Mouse (Mus musculus) intestine, embryonic 14.5 days (tissue): ENCODE measurements around the gene Pik3r5. TPM values are rescaled to one million over a fixed set of nuclear protein-coding genes. Genes with fewer than 3 reads are reported as not detected.

ENCODE experiments used
- ATAC-seq: fragments of 200-750 bp; cut with Nextera tagmentation; replicated peaks from 2 replicates; pipeline ENCODE4 v1.8.0; 2017; ENCODE audit warnings: low read depth, moderate number of reproducible peaks, moderate TSS enrichment, moderate library complexity; ENCODE audit not compliant: low FRiP score, low TSS enrichment
- DNase-seq: peaks from one replicate; pipeline ENCODE4 v3.0.0-alpha.2; 2018; ENCODE audit warnings: low spot score
- H3K27ac ChIP-seq: fragments of 300-500 bp; sonication (generic); 2 replicates; pipeline ENCODE4 v1.5.1; 2014; ENCODE audit warnings: low read depth, mild to moderate bottlenecking, control low read depth
- H3K27me3 ChIP-seq: fragments of 300-500 bp; sonication (generic); replicated peaks from 2 replicates; pipeline ENCODE4 v1.6.1; 2014; ENCODE audit warnings: low read length, control low read depth; ENCODE audit not compliant: control insufficient read depth, insufficient read depth
- H3K36me3 ChIP-seq: fragments of 300-500 bp; sonication (generic); 2 replicates; pipeline ENCODE4 v1.6.1; 2014; ENCODE audit warnings: low read length, control low read depth; ENCODE audit not compliant: control insufficient read depth, insufficient read depth
- H3K4me1 ChIP-seq: fragments of 300-500 bp; sonication (generic); replicated peaks from 2 replicates; pipeline ENCODE4 v1.6.1; 2014; ENCODE audit warnings: low read length, control low read depth, mixed read lengths; ENCODE audit not compliant: control insufficient read depth, insufficient read depth
- H3K4me2 ChIP-seq: fragments of 300-500 bp; sonication (generic); 2 replicates; pipeline ENCODE4 v1.6.1; 2014; ENCODE audit warnings: low read length
- H3K4me3 ChIP-seq: fragments of 300-500 bp; sonication (generic); 2 replicates; pipeline ENCODE4 v1.5.1; 2014; ENCODE audit warnings: low read depth, low read length, control low read depth, mixed read lengths
- H3K9ac ChIP-seq: fragments of 300-500 bp; sonication (generic); 2 replicates; pipeline ENCODE4 v1.6.1; 2014; ENCODE audit warnings: mild to moderate bottlenecking, low read length
- H3K9me3 ChIP-seq: fragments of 300-500 bp; sonication (generic); 2 replicates; pipeline ENCODE4 v1.6.1; 2016; ENCODE audit warnings: low read length, control low read depth; ENCODE audit not compliant: control insufficient read depth
- WGBS: fragments of 180-500 bp; shearing (Covaris S2); extraction: QIAGEN DNeasy Blood & Tissue Kit; methylation state at CpG from one replicate; pipeline ENCODE4 v1.1.7; 2014; 5-methylcytosine and 5-hydroxymethylcytosine counted together
- polyA plus RNA-seq: library from polyadenylated mRNA; unstranded; fragments of >200 nt; fragmentation: Nextera tagmentation; extraction: Ambion mirVana; gene quantifications from 2 replicates; pipeline ENCODE4 v1.2.1, GENCODE M21; 2014

Gene Pik3r5
- polyA plus RNA-seq, 1 experiment from 2014 or later: 0.61 TPM

GRCm38 (mm10) chr11:68488256-68488824, 56.4 kb downstream of the Pik3r5 start:
- no peaks in the 10 kb centered on the region for H3K9me3 ChIP-seq
- no peak overlapping the region for H3K27ac ChIP-seq
- no peaks in the 10 kb centered on the region for H3K4me1 ChIP-seq
- no peaks in the 10 kb centered on the region for H3K36me3 ChIP-seq
- no peaks in the 10 kb centered on the region for H3K27me3 ChIP-seq
- DNase-seq: no peak
- no peak overlapping the region for H3K9ac ChIP-seq
- no peak for ATAC-seq
- no peak overlapping the region for H3K4me3 ChIP-seq
- H3K4me2 ChIP-seq: no peak overlapping the region
- WGBS: 64% methylated on average over 6 of the region's 6 CpGs

- Histone ChIP-seq H3K27me3 (no peaks in the 10 kb centered on the region), H3K4me3 (no peak overlapping the region), H3K9ac (no peak overlapping the region), H3K36me3 (no peaks in the 10 kb centered on the region), H3K4me2 (no peak overlapping the region), H3K27ac (no peak overlapping the region), H3K9me3 (no peaks in the 10 kb centered on the region), H3K4me1 (no peaks in the 10 kb centered on the region)
- DNase-seq: no peak
- no peak for ATAC-seq
- WGBS: 51% methylated on average over 2 of the region's 2 CpGs
Measured at GRCm38 (mm10) chr11:68489236-68489635, 57.3 kb downstream of the Pik3r5 start.

- Histone ChIP-seq H3K27ac (no peak overlapping the region), H3K4me2 (no peak overlapping the region), H3K9ac (no peak overlapping the region), H3K4me1 (no peaks in the 10 kb centered on the region), H3K27me3 (no peaks in the 10 kb centered on the region), H3K9me3 (no peaks in the 10 kb centered on the region), H3K36me3 (no peaks in the 10 kb centered on the region), H3K4me3 (no peak overlapping the region)
- 89% methylated on average over 11 of the region's 11 CpGs for WGBS
- ATAC-seq: no peak
- DNase-seq: no peak
Measured at GRCm38 (mm10) chr11:68492592-68492991, 60.7 kb downstream of the Pik3r5 start.

GRCm38 (mm10) chr11:68493760-68494159, 61.8 kb downstream of the Pik3r5 start:
- 62% methylated on average over 5 of the region's 5 CpGs for WGBS

GRCm38 (mm10) chr11:68497081-68497480, 65.2 kb downstream of the Pik3r5 start:
- Histone ChIP-seq H3K9ac (no peak overlapping the region), H3K4me3 (no peak overlapping the region), H3K27ac (no peak overlapping the region), H3K4me1 (no peaks in the 10 kb centered on the region), H3K36me3 (no peaks in the 10 kb centered on the region), H3K4me2 (no peak overlapping the region), H3K27me3 (no peaks in the 10 kb centered on the region), H3K9me3 (no peaks in the 10 kb centered on the region)
- ATAC-seq (no peak), DNase-seq (no peak)
- 66% methylated on average over 6 of the region's 6 CpGs for WGBS

More at GRCm38 (mm10) chr11:68493760-68494159, 61.8 kb downstream of the Pik3r5 start:
- Histone ChIP-seq H3K4me3 (no peak overlapping the region), H3K27me3 (no peaks in the 10 kb centered on the region), H3K36me3 (no peaks in the 10 kb centered on the region), H3K4me1 (no peaks in the 10 kb centered on the region), H3K9me3 (no peaks in the 10 kb centered on the region), H3K9ac (no peak overlapping the region), H3K27ac (no peak overlapping the region), H3K4me2 (no peak overlapping the region)
- no peak for ATAC-seq
- DNase-seq: no peak

GRCm38 (mm10) chr11:68498517-68498916, 66.6 kb downstream of the Pik3r5 start:
- DNase-seq (no peak), ATAC-seq (no peak)
- Histone ChIP-seq H3K9me3 (no peaks in the 10 kb centered on the region), H3K4me2 (no peak overlapping the region), H3K9ac (no peak overlapping the region), H3K4me3 (no peak overlapping the region), H3K36me3 (no peaks in the 10 kb centered on the region), H3K4me1 (no peaks in the 10 kb centered on the region), H3K27me3 (no peaks in the 10 kb centered on the region), H3K27ac (no peak overlapping the region)
- 90% methylated on average over 11 of the region's 11 CpGs for WGBS

- Histone ChIP-seq H3K9ac (no peak overlapping the region), H3K9me3 (no peaks in the 10 kb centered on the region)
Measured at GRCm38 (mm10) chr11:68498999-68499699, 67.2 kb downstream of the Pik3r5 start.

GRCm38 (mm10) chr11:68500949-68501350, 69.0 kb downstream of the Pik3r5 start:
- DNase-seq: no peak

More at GRCm38 (mm10) chr11:68498999-68499699, 67.2 kb downstream of the Pik3r5 start:
- Histone ChIP-seq H3K36me3 (no peaks in the 10 kb centered on the region), H3K27ac (no peak overlapping the region), H3K4me1 (no peaks in the 10 kb centered on the region), H3K4me2 (no peak overlapping the region), H3K27me3 (no peaks in the 10 kb centered on the region), H3K4me3 (no peak overlapping the region)
- DNase-seq (no peak), ATAC-seq (no peak)
- 57% methylated on average over 7 of the region's 8 CpGs for WGBS

GRCm38 (mm10) chr11:68502408-68502807, 70.5 kb downstream of the Pik3r5 start:
- DNase-seq (no peak), ATAC-seq (no peak)
- 66% methylated on average over 2 of the region's 2 CpGs for WGBS

More at GRCm38 (mm10) chr11:68500949-68501350, 69.0 kb downstream of the Pik3r5 start:
- no peak overlapping the region for H3K4me2 ChIP-seq
- ATAC-seq: peak; percentile 47; the same call in 1 of the 2 replicates
- no peaks in the 10 kb centered on the region for H3K9me3 ChIP-seq
- no peaks in the 10 kb centered on the region for H3K36me3 ChIP-seq
- H3K9ac ChIP-seq: no peak overlapping the region
- H3K4me1 ChIP-seq: no peaks in the 10 kb centered on the region
- H3K27me3 ChIP-seq: no peaks in the 10 kb centered on the region
- no peak overlapping the region for H3K27ac ChIP-seq
- WGBS: 47% methylated on average over 14 of the region's 14 CpGs
- no peak overlapping the region for H3K4me3 ChIP-seq

More at GRCm38 (mm10) chr11:68502408-68502807, 70.5 kb downstream of the Pik3r5 start:
- Histone ChIP-seq H3K36me3 (no peaks in the 10 kb centered on the region), H3K4me2 (no peak overlapping the region), H3K9ac (no peak overlapping the region), H3K9me3 (no peaks in the 10 kb centered on the region), H3K4me1 (no peaks in the 10 kb centered on the region), H3K27ac (no peak overlapping the region), H3K4me3 (no peak overlapping the region), H3K27me3 (no peaks in the 10 kb centered on the region)
